Mouse (Mus musculus): ENCODE measurements around the gene Psmb2. TPM values are rescaled to one million over a fixed set of nuclear protein-coding genes. Genes with fewer than 3 reads are reported as not detected.
A peak's percentile ranks its signal among the peaks of the same experiment; 100 is the strongest.

The Psmb2 gene
- 106 and 109 TPM in 2 replicates for total RNA-seq (2017)

GRCm38 (mm10) chr4:126677054-126678003 is at the start of gene Psmb2:
Gene Psmb2, plus strand, starts transcription at chr4:126677630.
- peak; percentile 92 to 97 for ATAC-seq (replicated peaks in 1 of 2; ENCODE audit: insufficient read depth in 1 of 2, low FRiP score in 2 of 2, low TSS enrichment in 1 of 2, low read depth in 1 of 2, poor library complexity in 2 of 2, severe bottlenecking in 2 of 2)

GRCm38 (mm10) chr4:126631922-126632321 is 45.5 kb upstream of the Psmb2 start:
- ATAC-seq (replicated peaks in 1 of 2; ENCODE audit: insufficient read depth in 1 of 2, low FRiP score in 2 of 2, low TSS enrichment in 1 of 2, low read depth in 1 of 2, poor library complexity in 2 of 2, severe bottlenecking in 2 of 2), result no peak

GRCm38 (mm10) chr4:126632668-126633067 is 44.8 kb upstream of the Psmb2 start:
- ATAC-seq (replicated peaks in 1 of 2; ENCODE audit: insufficient read depth in 1 of 2, low FRiP score in 2 of 2, low TSS enrichment in 1 of 2, low read depth in 1 of 2, poor library complexity in 2 of 2, severe bottlenecking in 2 of 2), result no peak

DNA sequence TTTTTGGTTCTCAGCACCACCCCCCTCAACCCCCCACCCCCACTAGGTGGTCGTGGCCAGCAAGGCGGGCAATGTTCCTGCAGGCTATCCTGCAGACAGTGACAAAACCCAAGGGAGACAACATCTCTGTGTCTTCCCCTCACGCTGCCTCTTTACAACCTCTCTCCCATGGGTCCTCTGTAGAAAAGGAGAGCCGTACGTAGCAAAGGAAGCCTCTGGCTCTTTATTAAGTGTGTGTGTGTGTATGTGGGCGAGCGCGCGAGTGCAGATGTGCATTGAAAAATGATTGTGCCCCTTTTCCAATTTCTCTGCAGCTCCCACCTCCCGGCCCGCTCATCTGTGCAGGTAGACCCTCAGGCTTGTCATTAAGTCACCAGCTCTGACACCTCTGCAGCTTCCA is 41.1 kb upstream of the Psmb2 start:
- ATAC-seq (replicated peaks in 1 of 2; ENCODE audit: insufficient read depth in 1 of 2, low FRiP score in 2 of 2, low TSS enrichment in 1 of 2, low read depth in 1 of 2, poor library complexity in 2 of 2, severe bottlenecking in 2 of 2), result no peak

- ATAC-seq (replicated peaks in 1 of 2; ENCODE audit: insufficient read depth in 1 of 2, low FRiP score in 2 of 2, low TSS enrichment in 1 of 2, low read depth in 1 of 2, poor library complexity in 2 of 2, severe bottlenecking in 2 of 2), result no peak
Observed at GRCm38 (mm10) chr4:126637446-126637845, 40.0 kb upstream of the Psmb2 start.

DNA sequence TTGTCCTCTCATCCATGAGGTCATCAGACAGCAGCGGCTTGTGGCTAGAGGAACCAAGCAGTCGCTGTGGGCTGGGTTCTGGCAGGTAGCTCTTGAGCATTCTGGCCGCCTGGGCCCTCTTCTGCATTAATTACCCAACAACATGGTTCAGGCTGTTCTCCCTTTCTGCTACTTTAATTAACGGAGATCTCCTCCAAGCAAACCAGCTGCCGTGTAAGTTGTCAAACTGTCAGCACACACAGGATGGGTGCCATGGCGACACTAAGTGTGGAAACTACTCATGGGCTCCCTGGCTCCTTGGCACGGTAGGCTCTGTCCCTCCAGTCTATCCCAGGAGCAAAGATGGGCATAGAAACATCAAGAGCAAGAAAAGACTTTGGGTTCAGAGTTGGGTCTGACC is 38.1 kb upstream of the Psmb2 start:
- no peak for ATAC-seq (replicated peaks in 1 of 2; ENCODE audit: insufficient read depth in 1 of 2, low FRiP score in 2 of 2, low TSS enrichment in 1 of 2, low read depth in 1 of 2, poor library complexity in 2 of 2, severe bottlenecking in 2 of 2)

- ATAC-seq (replicated peaks in 1 of 2; ENCODE audit: insufficient read depth in 1 of 2, low FRiP score in 2 of 2, low TSS enrichment in 1 of 2, low read depth in 1 of 2, poor library complexity in 2 of 2, severe bottlenecking in 2 of 2), result no peak
Observed at GRCm38 (mm10) chr4:126641901-126642300, 35.5 kb upstream of the Psmb2 start.

GRCm38 (mm10) chr4:126643815-126644214 is 33.6 kb upstream of the Psmb2 start:
- no peak for ATAC-seq (replicated peaks in 1 of 2; ENCODE audit: insufficient read depth in 1 of 2, low FRiP score in 2 of 2, low TSS enrichment in 1 of 2, low read depth in 1 of 2, poor library complexity in 2 of 2, severe bottlenecking in 2 of 2)

GRCm38 (mm10) chr4:126644333-126644963 is 33.0 kb upstream of the Psmb2 start:
- no peak for ATAC-seq (replicated peaks in 1 of 2; ENCODE audit: insufficient read depth in 1 of 2, low FRiP score in 2 of 2, low TSS enrichment in 1 of 2, low read depth in 1 of 2, poor library complexity in 2 of 2, severe bottlenecking in 2 of 2)

DNA sequence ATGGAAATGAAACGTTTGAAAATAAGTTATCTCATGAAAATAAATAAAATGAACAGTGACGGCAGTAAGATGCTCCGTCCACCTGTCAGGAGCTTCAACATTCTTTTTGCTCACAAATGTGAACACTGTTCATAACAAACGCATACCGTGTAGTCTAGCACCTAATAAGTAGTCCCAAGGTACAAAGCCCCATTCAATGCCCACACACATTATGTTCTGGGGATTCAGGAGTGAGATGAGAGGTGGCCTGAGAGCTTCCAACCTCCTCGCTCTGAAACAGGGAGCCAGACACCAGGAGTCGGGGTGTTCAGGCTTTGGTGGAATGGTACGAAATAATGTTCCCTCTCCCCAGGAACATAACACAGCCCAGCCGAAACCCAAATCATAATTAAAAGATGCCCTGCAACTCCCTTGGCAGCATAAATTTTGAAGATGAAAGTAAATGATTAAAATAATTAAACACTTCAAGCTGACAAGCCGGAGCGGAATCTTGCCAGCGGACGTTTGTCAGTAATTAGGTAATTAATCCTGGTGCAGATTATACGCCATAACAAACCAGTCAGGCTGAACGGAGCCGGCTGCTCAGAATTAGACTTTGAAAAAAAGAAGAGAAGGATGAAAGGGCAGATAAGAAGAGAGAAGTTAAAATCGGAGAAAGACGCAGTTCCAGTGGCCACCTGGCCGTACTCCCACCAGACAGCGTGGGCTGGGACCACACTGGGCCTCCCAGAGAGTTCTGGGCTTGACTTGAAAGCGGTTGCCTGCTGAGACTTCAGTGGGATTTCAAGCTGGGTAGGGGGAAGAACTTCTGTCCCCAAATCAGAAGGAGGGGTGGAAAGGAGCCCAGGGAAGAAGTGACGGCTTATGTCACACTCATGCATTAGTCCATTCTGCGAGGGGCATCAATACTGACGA is 29.2 kb upstream of the Psmb2 start:
- ATAC-seq (replicated peaks in 1 of 2; ENCODE audit: insufficient read depth in 1 of 2, low FRiP score in 2 of 2, low TSS enrichment in 1 of 2, low read depth in 1 of 2, poor library complexity in 2 of 2, severe bottlenecking in 2 of 2), result no peak

- no peak for ATAC-seq (replicated peaks in 1 of 2; ENCODE audit: insufficient read depth in 1 of 2, low FRiP score in 2 of 2, low TSS enrichment in 1 of 2, low read depth in 1 of 2, poor library complexity in 2 of 2, severe bottlenecking in 2 of 2)
Observed at GRCm38 (mm10) chr4:126653148-126653547, 24.3 kb upstream of the Psmb2 start.

DNA sequence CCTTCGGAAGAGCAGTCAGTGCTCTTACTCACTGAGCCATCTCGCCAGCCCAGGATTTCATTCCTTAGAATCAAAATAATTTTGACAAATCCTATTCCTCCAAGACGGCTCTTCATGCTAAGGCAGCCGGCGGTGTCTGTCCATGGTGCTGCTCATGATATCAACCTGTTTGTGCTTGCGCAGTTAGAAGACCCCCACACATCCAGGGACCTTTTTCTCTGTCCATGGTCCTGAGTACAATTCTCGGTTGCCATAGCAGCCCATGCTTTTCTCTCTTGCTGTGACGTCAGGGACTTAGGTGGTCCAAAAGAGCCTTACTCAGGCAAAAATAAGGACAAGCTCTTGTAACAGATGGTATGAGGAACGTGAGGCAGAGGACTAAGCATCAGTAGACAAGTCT is 22.1 kb upstream of the Psmb2 start:
- peak in 1 of 2 experiments; percentile 62; a peak in 2 of 4 replicates for ATAC-seq (replicated peaks in 1 of 2; ENCODE audit: insufficient read depth in 1 of 2, low FRiP score in 2 of 2, low TSS enrichment in 1 of 2, low read depth in 1 of 2, poor library complexity in 2 of 2, severe bottlenecking in 2 of 2)

DNA sequence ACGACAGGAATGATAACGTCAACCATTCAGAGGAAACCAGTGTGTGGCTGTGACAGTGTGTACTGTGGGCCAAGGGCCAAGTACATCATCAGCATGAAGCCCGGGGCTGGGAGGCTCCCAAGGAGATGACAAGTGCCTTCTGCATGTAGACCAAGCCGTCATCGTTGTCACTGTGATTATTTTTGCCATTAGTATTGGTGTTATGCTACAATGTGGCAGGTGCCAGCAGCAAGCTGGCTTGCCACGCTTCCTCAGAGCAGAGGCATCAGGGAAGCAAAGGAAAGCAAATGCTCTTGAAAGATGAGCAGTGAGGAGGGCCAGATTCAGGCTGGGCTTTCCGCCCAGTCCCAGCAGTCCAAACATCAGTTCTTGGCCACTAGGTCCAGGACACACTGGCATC is 16.2 kb upstream of the Psmb2 start:
- ATAC-seq (replicated peaks in 1 of 2; ENCODE audit: insufficient read depth in 1 of 2, low FRiP score in 2 of 2, low TSS enrichment in 1 of 2, low read depth in 1 of 2, poor library complexity in 2 of 2, severe bottlenecking in 2 of 2), result no peak

DNA sequence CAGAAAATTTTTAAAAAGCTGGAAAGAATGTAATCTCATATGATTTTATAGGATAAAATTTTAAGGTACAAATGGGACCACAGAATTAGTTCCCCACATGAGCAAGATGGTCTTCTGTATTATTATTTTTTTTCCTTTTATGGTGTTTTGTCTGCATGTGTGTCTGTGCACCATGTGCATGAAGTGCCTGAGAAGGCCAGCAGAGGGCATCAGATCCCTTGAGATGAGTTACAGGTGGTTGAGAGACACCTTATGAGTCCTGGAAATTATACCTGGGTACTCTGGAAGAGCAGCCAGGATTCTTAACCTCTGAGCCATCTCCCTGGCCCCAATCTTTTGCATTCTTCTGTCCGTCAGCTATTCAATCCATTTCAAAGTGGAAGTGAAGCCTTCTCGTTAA is 10.4 kb upstream of the Psmb2 start:
- ATAC-seq (replicated peaks in 1 of 2; ENCODE audit: insufficient read depth in 1 of 2, low FRiP score in 2 of 2, low TSS enrichment in 1 of 2, low read depth in 1 of 2, poor library complexity in 2 of 2, severe bottlenecking in 2 of 2), result no peak

DNA sequence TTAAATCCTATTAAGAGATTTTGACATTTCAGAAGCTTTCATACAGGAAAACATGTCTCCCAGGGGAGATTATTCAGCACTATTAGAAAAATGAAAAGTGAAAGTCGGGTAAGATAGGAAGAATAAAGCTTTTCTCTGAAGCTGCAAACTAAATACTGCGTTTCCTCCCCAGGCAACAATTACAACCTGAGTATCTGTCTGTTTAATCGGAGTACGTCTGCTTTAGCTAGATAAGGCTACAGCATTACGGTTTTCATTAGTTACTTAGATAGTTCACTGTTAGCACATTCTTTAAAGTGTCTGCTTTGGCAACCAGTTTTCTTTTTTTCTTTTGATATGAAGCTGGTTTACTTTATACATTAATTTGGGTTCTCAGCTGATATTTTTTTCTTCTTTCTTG is 4.9 kb downstream of the Psmb2 start:
- no peak for ATAC-seq (replicated peaks in 1 of 2; ENCODE audit: insufficient read depth in 1 of 2, low FRiP score in 2 of 2, low TSS enrichment in 1 of 2, low read depth in 1 of 2, poor library complexity in 2 of 2, severe bottlenecking in 2 of 2)

DNA sequence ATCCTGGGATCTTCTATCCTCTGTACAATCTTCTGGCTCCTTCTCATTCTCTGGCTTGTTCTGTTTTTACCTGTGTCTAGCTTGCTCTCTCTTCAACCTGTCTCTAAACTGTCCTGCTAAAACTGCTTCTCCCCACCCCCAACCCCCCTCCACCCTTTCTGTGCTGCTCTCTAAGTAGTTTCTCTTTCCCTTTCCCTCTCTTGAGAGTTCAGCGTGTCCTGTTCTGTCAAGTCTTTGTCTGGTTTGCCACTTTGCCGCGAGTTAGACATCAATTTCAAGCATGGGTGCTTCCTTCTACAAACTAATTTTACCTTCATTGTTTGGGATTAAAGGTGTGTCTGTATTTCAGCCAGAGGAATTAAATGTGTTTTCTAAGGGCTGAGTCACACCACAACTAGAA is 5.7 kb downstream of the Psmb2 start:
- ATAC-seq (replicated peaks in 1 of 2; ENCODE audit: insufficient read depth in 1 of 2, low FRiP score in 2 of 2, low TSS enrichment in 1 of 2, low read depth in 1 of 2, poor library complexity in 2 of 2, severe bottlenecking in 2 of 2), result peak in 1 of 2 experiments; percentile 63; a peak in 1 of 4 replicates

- no peak for ATAC-seq (replicated peaks in 1 of 2; ENCODE audit: insufficient read depth in 1 of 2, low FRiP score in 2 of 2, low TSS enrichment in 1 of 2, low read depth in 1 of 2, poor library complexity in 2 of 2, severe bottlenecking in 2 of 2)
Observed at GRCm38 (mm10) chr4:126689457-126689856, 12.0 kb downstream of the Psmb2 start.

- no peak for ATAC-seq (replicated peaks in 1 of 2; ENCODE audit: insufficient read depth in 1 of 2, low FRiP score in 2 of 2, low TSS enrichment in 1 of 2, low read depth in 1 of 2, poor library complexity in 2 of 2, severe bottlenecking in 2 of 2)
Observed at GRCm38 (mm10) chr4:126693021-126693420, 15.6 kb downstream of the Psmb2 start.
